Mouse (Mus musculus) liver, embryonic 14.5 days (tissue): ENCODE measurements around the gene Usp43. TPM values are rescaled to one million over a fixed set of nuclear protein-coding genes. Genes with fewer than 3 reads are reported as not detected.
A peak's percentile ranks its signal among the peaks of the same experiment; 100 is the strongest.

Experiments used
- ATAC-seq: fragments of 200-750 bp; cut with Nextera tagmentation; 2 replicates; pipeline ENCODE4 v1.8.0; 2017; ENCODE audit warnings: moderate number of reproducible peaks, mild to moderate bottlenecking, moderate library complexity; ENCODE audit not compliant: insufficient read depth
- DNase-seq, 3 experiments: peaks; one replicate each; pipeline ENCODE4 v3.0.0-alpha.2; 2012 to 2013; ENCODE audit warnings: low read depth in 3 of 3, low spot score in 3 of 3
- H3K27ac ChIP-seq: fragments of 300-500 bp; sonication (generic); 2 replicates; pipeline ENCODE4 v1.5.1; 2014; ENCODE audit warnings: moderate library complexity, mild to moderate bottlenecking, control low read depth, inconsistent platforms
- H3K27me3 ChIP-seq: fragments of 300-500 bp; sonication (generic); 2 replicates; pipeline ENCODE4 v1.6.1; 2014; ENCODE audit warnings: mild to moderate bottlenecking, low read length, moderate library complexity; ENCODE audit not compliant: control insufficient read depth, insufficient read depth
- H3K36me3 ChIP-seq: fragments of 300-500 bp; sonication (generic); replicated peaks from 2 replicates; pipeline ENCODE4 v1.6.1; 2014; ENCODE audit warnings: low read depth; ENCODE audit not compliant: control insufficient read depth, insufficient read depth
- H3K4me1 ChIP-seq, 2 experiments: fragments of 200-500 bp in 1 of 2; fragments of 300-500 bp in 1 of 2; sonication (generic) in 1 of 2; replicated peaks; 2 replicates each; pipeline ENCODE4 v1.6.1; 2012 to 2014; ENCODE audit warnings: antibody characterized with exemption in 1 of 2, inconsistent platforms in 1 of 2, low read length in 1 of 2; ENCODE audit not compliant: control insufficient read depth in 2 of 2, insufficient read depth in 2 of 2
- H3K4me2 ChIP-seq: fragments of 300-500 bp; sonication (generic); 2 replicates; pipeline ENCODE4 v1.6.1; 2014; ENCODE audit warnings: low read depth, mild to moderate bottlenecking, control low read depth, moderate library complexity
- H3K4me3 ChIP-seq, 2 experiments: fragments of 200-500 bp in 1 of 2; fragments of 300-500 bp in 1 of 2; sonication (generic) in 1 of 2; 2 replicates each; pipeline ENCODE4 v1.5.1; 2012 to 2014; ENCODE audit warnings: low read depth in 2 of 2, low read length in 2 of 2, mild to moderate bottlenecking in 2 of 2, control low read depth in 1 of 2, inconsistent platforms in 1 of 2, moderate library complexity in 1 of 2; ENCODE audit not compliant: insufficient read depth in 1 of 2
- H3K9ac ChIP-seq: fragments of 300-500 bp; sonication (generic); replicated peaks from 2 replicates; pipeline ENCODE4 v1.6.1; 2014; ENCODE audit warnings: mild to moderate bottlenecking, control low read depth, moderate library complexity
- H3K9me3 ChIP-seq: fragments of 300-500 bp; sonication (generic); 2 replicates; pipeline ENCODE4 v1.6.1; 2016; ENCODE audit warnings: low read length, mixed read lengths; ENCODE audit not compliant: control insufficient read depth
- CTCF ChIP-seq: IDR thresholded peaks from 2 replicates; pipeline ENCODE4 v1.5.1; 2016; ENCODE audit warnings: antibody characterized with exemption, low read depth, control low read depth
- EP300 ChIP-seq: IDR thresholded peaks from 2 replicates; pipeline ENCODE4 v1.6.1; 2016; ENCODE audit warnings: antibody characterized with exemption, low read depth
- WGBS: fragments of 180-500 bp; shearing (Covaris S2); extraction: QIAGEN DNeasy Blood & Tissue Kit; methylation state at CpG from one replicate; pipeline ENCODE4 v1.1.7; 2014; ENCODE audit not compliant: insufficient replicate concordance; 5-methylcytosine and 5-hydroxymethylcytosine counted together
- polyA plus RNA-seq, 2 experiments: library from polyadenylated mRNA; depleted of rRNA in 1 of 2; stranded (reverse) in 1 of 2; unstranded in 1 of 2; fragments of >200 nt; fragmentation: Nextera tagmentation in 1 of 2; extraction: Ambion mirVana in 1 of 2; gene quantifications; 2 replicates each; pipeline versions ENCODE4 v1.2.1 to v1.2.3; 2012 to 2014

Usp43 gene
- polyA plus RNA-seq, 2 experiments = 0.06 to 0.08 TPM

DNA sequence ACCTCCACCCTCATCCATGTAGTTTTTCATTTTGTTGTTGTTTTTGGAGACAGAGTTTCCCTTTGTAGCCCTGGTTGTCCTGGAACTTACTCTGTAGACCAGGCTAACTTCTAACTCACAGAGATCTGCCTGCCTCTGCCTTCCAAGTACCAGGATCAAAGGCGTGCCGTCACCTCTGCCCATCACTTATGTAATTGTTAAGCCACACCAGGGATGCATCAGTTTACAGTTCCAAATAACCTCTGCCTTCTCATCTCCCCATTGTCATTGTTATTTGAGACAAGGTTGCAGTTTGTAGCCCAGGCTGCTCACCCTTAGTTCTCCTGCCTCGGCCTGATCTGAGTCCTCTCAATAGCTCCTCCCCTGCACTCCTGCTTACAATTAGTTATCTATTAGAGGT is 10.2 kb upstream of the Usp43 start:
- Histone ChIP-seq H3K4me2 (no peak overlapping the region), H3K4me3 (no peak overlapping the region), H3K27me3 (no peaks in the 10 kb centered on the region), H3K27ac (no peak overlapping the region), H3K36me3 (no peaks in the 10 kb centered on the region), H3K4me1 (no peaks in the 10 kb centered on the region), H3K9ac (no peak overlapping the region), H3K9me3 (no peaks in the 10 kb centered on the region)
- DNase-seq = no peak
- TF ChIP-seq CTCF (no peak), EP300 (no peak)
- 67% methylated on average over 3 of the region's 3 CpGs for WGBS
- no peak for ATAC-seq

DNA sequence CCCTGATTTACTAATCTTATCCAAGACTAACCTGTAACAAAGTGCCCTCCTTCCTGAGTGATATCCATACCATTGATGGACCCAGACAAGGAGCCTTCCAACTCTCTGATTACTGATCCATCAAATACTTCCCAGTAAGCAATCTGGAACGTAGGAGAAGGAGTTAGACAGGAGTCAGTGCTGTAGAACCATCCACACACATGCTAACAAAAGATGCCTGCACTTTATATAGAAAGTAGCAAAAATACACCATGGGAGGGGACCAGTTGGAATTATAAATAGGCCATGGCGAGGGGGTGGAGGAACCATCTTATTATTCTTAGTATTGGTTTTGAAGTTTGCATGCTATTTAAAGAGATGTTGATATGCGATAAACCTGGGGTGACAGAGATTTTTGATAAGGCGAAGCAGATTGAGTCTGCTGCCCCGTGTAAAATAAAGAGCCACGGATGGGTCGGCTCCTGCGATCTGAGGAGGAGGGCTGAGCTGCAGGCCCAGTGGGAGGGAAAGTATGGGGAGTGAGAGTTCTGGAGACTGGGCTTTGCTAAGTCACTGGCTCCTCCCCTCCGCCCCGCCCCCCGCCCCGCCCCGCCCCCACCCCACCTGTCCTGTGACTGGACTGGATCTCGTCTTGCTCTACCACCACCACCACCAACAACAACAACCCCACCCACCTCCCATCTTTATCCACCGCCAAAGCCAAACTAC is 4.5 kb upstream of the Usp43 start:
- DNase-seq (no peak), ATAC-seq (no peak)
- TF ChIP-seq EP300 (no peak), CTCF (no peak)
- Histone ChIP-seq H3K27ac (no peak overlapping the region), H3K36me3 (no peaks in the 10 kb centered on the region), H3K9me3 (no peaks in the 10 kb centered on the region), H3K9ac (no peak overlapping the region), H3K27me3 (peaks cover 14% of the 10 kb centered on the region), H3K4me3 (no peak overlapping the region), H3K4me1 (0 out of 4 replicates have a peak, but pooled peaks cover 0 to 2% of the 10 kb centered on the region in 2 experiments), H3K4me2 (no peak overlapping the region)
- 14% methylated on average over 14 of the region's 15 CpGs for WGBS

GRCm38 (mm10) chr11:67925000-67925399 is 3.0 kb upstream of the Usp43 start:
- peaks cover 29% of the 10 kb centered on the region for H3K27me3 ChIP-seq
- ATAC-seq (no peak), DNase-seq (no peak)
- TF ChIP-seq EP300 (no peak), CTCF (no peak)
- H3K9me3 ChIP-seq = no peaks in the 10 kb centered on the region
- H3K27ac ChIP-seq = no peak overlapping the region
- no peak overlapping the region for H3K9ac ChIP-seq
- H3K4me3 ChIP-seq = no peak overlapping the region
- H3K4me1 ChIP-seq = 0 out of 4 replicates have a peak, but pooled peaks cover 0 to 2% of the 10 kb centered on the region in 2 experiments
- WGBS = 71% methylated on average over 13 of the region's 13 CpGs
- no peaks in the 10 kb centered on the region for H3K36me3 ChIP-seq
- H3K4me2 ChIP-seq = no peak overlapping the region

DNA sequence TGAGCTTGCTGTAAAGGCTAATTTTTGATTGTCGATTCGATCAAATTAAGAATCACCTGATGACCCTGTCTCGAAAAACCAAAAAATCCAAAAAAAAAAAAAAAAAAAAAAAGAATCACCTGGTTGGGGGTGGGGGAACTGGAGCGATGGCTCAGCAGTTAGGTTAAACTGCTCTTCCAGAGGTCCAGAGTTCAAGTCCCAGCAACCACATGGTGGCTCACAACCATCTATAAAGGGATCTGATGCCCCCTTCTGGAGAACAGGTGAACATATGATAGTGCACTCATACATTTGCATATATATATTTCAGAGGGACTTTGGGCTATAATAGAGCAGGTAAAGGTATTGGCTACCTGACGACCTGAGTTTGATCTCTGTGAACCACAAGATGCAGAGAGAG is 1.8 kb upstream of the Usp43 start:
- no peak overlapping the region for H3K27ac ChIP-seq
- no peak overlapping the region for H3K9ac ChIP-seq
- TF ChIP-seq EP300 (no peak), CTCF (no peak)
- ATAC-seq = no peak
- H3K36me3 ChIP-seq = no peaks in the 10 kb centered on the region
- no peak overlapping the region for H3K4me3 ChIP-seq
- H3K27me3 ChIP-seq = peaks cover 35% of the 10 kb centered on the region
- 63% methylated on average over 5 of the region's 5 CpGs for WGBS
- H3K4me2 ChIP-seq = no peak overlapping the region
- DNase-seq = no peak
- H3K4me1 ChIP-seq = 0 out of 4 replicates have a peak, but pooled peaks cover 0 to 2% of the 10 kb centered on the region in 2 experiments
- H3K9me3 ChIP-seq = no peaks in the 10 kb centered on the region

DNA sequence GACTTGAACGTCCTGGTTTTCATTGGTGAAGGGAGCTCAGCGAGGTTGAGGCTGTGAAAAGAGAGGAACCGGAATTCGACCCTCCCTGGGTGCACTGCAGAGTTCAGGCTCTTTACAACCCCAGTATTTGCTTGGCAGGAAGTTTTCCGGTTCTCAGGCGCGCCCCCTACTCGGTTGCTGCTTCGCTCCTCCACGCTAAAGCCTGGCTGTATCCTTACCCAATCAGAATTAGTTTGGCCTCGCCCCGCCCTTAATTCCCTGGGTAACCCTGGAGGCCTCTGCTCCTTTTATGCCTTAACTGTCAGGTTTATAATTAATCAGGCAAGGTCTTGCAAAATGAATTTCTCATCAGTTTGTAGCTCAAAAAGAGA is 787 bp upstream of the Usp43 start:
- TF ChIP-seq EP300 (no peak), CTCF (0 out of 2 replicates have a peak, but pooled peaks have one; percentile 9)
- 1% methylated on average over 12 of the region's 12 CpGs for WGBS
- Histone ChIP-seq H3K4me1 (0 out of 4 replicates have a peak, but pooled peaks cover 0 to 2% of the 10 kb centered on the region in 2 experiments), H3K27me3 (peaks cover 35% of the 10 kb centered on the region), H3K4me2 (peak overlapping the region; percentile 75), H3K9ac (no peak overlapping the region), H3K4me3 (peak overlapping the region; percentile 50 to 54; a peak in 3 of 4 replicates), H3K9me3 (no peaks in the 10 kb centered on the region), H3K36me3 (no peaks in the 10 kb centered on the region), H3K27ac (no peak overlapping the region)
- no peak for ATAC-seq
- peak in 2 of 3 experiments; percentile 7 to 24 for DNase-seq
